Mouse (Mus musculus): ENCODE results near the gene Gon7.

DNA sequence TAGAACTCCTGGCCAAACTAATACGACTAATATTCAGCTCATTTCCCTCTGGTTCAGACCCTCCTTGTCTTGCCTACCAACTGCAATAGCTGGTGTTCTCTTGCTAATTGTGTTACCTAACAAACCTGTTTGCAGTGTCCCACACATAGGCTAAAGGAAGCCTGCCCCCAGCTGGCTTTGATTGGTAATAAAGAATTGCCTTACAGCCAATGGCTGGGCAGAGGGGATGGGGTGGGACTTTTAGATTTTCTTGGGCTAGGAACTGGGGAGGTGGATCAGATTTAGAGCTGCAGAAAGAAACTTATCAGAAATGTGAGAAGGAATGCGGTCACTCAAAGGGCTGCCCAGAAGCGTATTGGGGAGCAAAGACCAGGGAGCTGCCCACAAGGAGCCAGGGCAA is 21.8 kb upstream of the Gon7 start:
- peak; percentile 25 for TF ChIP-seq CTCF (conservative IDR thresholded peaks at IDR 0.05; ENCODE audit: low read length)
- TF ChIP-seq NANOG (IDR thresholded peaks at IDR 0.05; ENCODE audit: borderline replicate concordance, low read length): no peak
- no peak for TF ChIP-seq POU5F1 (IDR thresholded peaks at IDR 0.05; ENCODE audit: borderline replicate concordance, low read length)
